Mouse (Mus musculus) heart, adult 8-10 months (tissue): ENCODE measurements at regions not wholly inside any gene's neighbourhood (a gene's known extent, or its start where the extent isn't known, plus 50 kb on each side); places are given as distances from the start of the nearest gene placed in this dataset.
A peak's percentile ranks its signal among the peaks of the same experiment; 100 is the strongest.

Experiments used
- DNase-seq: peaks from one replicate; pipeline ENCODE4 v3.0.0; 2022; ENCODE audit warnings: low spot score
- microRNA-seq: library from miRNA; unstranded; fragments of <30 nt; microRNA quantifications from one replicate; pipeline ENCODE4 v1.2.0, GENCODE M21; 2022

DNA sequence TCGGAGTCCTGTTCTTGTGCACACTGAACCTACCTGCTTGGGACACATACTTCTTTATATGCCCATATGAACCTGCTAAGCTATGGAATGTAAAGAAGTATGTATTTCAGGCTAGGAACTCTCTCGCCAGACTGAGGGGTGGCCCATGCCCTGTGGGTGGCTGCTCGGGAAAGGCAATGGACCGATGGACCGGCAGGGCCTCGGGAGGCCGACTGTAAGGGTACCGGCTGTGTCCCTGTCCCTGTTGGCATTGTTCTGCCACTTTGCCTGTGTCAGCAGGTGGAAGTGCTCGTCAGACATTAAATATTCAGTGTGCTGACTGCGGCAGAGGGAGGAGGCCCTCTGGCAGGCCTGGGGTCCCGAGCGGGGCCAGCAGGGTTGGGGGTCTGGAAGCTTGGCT, 54.5 kb upstream of the Gata5 start:
- DNase-seq = no peak

DNA sequence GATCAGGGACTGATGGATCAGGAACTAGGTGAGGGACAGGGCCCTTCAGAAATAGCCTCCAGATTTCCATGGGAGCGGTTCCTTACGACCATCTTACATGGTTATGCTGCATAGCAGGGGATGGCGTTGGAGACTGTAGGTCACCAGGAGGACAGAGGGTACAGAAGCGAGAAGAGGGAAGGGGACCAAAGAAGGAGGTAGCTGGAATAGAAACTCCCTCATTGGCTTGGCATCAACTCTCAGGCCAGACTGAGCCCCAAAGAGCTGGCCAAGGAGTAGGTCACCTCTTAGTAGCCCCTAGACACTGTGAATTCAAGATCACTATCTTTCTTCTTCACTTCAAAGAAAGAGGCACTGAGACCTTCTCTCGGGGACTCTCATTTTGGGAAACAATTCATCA, 53.6 kb upstream of the Gata5 start:
- no peak for DNase-seq

DNA sequence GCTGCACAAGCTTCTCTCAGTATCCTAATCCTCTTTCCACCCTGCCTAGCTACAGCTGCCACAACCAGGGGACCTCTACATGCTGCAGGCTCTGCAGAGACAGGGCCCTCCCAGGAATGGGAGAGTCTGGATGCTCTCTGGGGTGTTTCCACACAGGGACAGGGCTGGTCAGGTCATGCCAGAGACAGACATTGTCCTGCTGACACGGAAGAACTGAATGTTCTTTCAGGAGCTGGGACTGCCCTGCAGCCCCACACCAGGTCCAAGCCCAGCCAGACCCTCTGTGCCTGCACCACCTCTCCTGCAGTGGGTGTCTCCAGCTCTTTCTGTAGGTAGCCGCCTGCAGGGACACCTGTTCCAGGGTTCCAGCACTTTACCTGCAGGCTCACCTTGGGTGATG, 52.8 kb upstream of the Gata5 start:
- DNase-seq = no peak

DNA sequence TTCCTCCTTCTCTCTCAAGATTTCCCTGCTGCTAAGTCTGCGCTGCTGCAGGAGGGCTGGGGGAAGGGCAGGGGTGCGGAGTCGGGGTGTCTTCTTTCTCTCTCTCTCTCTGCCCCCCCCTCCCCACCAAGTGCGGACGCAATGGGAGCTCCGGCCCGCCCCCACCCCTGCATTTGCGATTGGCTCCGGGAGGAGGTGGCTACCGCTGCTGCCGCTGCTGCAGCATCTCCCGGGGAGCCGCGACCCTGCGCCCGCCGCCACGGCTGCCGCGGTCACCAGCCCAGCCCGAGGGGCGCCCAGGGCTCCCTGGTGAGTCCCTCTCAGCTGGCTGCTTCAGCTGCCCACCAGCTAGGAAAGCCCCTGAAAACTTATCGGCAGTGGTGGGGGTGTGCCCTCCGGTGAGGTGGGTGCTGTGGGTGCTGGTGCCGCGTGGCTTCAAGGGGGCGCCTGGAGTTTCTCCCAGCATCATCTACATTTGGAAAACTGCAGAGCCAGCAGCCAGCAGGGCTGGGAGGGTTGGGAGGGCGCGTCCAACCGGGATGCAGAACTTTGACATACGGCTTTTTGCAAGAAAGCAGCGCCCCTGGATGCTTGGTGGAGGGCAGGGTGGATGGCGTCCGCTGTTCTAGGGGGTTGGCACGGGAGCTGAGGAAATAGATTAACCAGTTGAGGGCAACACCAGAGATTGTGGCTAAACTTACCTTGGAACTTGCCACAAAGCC, 51.6 kb upstream of the Gata5 start:
- DNase-seq = no peak

DNA sequence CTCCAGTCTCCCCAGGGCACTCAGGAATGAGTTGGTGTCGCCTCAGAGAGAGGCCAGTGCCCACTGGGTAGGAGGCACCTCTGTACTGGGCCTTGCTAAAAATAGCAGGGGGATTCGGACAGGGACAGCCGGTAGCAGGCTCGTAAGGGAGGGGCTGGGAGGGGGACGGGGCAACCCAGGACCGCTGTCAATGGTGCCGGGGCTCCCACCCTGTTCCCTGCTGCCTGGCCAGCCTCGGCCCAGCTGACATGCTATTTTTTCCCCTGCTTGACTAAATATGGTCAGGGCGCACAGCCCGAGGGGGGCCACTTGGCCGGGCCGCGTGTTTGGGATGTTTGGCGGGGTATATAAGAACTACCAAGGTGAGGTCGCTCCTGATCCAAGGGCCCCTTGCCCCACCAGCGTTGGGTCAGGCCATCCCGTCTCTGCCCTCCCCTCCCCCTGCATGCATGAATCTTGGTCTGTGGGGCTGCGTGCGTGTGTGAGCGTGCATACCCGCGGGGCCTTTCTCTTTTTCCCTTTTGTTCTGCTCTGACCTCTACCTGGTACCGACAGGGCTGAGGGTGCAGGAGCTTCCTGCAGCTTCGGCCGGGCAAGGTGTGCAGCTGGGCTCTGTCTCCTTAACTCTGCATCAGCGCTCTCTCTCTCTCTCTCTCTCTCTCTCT, 50.9 kb upstream of the Gata5 start:
- peak; percentile 72 for DNase-seq

Small RNAs in the stretch of these regions (microRNA-seq; reads per million reads assigned to microRNA genes)
- gene Mir133a-2 = 3.9 reads per million, percentile 8 among the genes with 10 or more reads in this experiment
- 1.4 reads per million for gene Mir1a-1
